Mouse (Mus musculus): ENCODE measurements around the gene Gm4307. TPM values are rescaled to one million over a fixed set of nuclear protein-coding genes. Genes with fewer than 3 reads are reported as not detected.

The Gm4307 gene
- polyA plus RNA-seq (2015; fragmentation: Illumina TruSeq; extraction: RNeasy Lipid Tissue Mini Kit (QIAGEN cat#74804); ENCODE audit: insufficient read depth, low read depth, low replicate concordance) = not detected

GRCm38 (mm10) chr10:100361038-100361437, at the start of gene Gm4307:
Gene Gm4307, plus strand, starts transcription at chr10:100361338.

GRCm38 (mm10) chr10:100335376-100335775, 25.8 kb upstream of the Gm4307 start, which contains the start of gene Gm4301:
Gene Gm4301, plus strand, starts transcription at chr10:100335676.

GRCm38 (mm10) chr10:100340536-100340935, 20.6 kb upstream of the Gm4307 start, which contains the start of gene Gm4302:
Gene Gm4302, plus strand, starts transcription at chr10:100340836.

GRCm38 (mm10) chr10:100345672-100346071, 15.5 kb upstream of the Gm4307 start, which contains the start of gene Gm4303:
Gene Gm4303, plus strand, starts transcription at chr10:100345972.

GRCm38 (mm10) chr10:100350793-100351192, 10.3 kb upstream of the Gm4307 start, which contains the start of gene Gm4305:
Gene Gm4305, plus strand, starts transcription at chr10:100351093.

GRCm38 (mm10) chr10:100382460-100382859, 21.3 kb downstream of the Gm4307 start, which contains the start of gene Gm4312:
Gene Gm4312, minus strand, starts transcription at chr10:100382560.

Other genes with a start within 250 kb of the Gm4307 start
- not detected for gene Gm4301, start 25.7 kb upstream of the Gm4307 start, polyA plus RNA-seq (2015; fragmentation: Illumina TruSeq; extraction: RNeasy Lipid Tissue Mini Kit (QIAGEN cat#74804); ENCODE audit: insufficient read depth, low read depth, low replicate concordance)
- gene Gm4302, start 20.5 kb upstream of the Gm4307 start, polyA plus RNA-seq (2015; fragmentation: Illumina TruSeq; extraction: RNeasy Lipid Tissue Mini Kit (QIAGEN cat#74804); ENCODE audit: insufficient read depth, low read depth, low replicate concordance) = not detected
- not detected for gene Gm4303, start 15.4 kb upstream of the Gm4307 start, polyA plus RNA-seq (2015; fragmentation: Illumina TruSeq; extraction: RNeasy Lipid Tissue Mini Kit (QIAGEN cat#74804); ENCODE audit: insufficient read depth, low read depth, low replicate concordance)
- gene Gm4305, start 10.2 kb upstream of the Gm4307 start, polyA plus RNA-seq (2015; fragmentation: Illumina TruSeq; extraction: RNeasy Lipid Tissue Mini Kit (QIAGEN cat#74804); ENCODE audit: insufficient read depth, low read depth, low replicate concordance) = not detected
- not detected for gene Gm4312, start 21.2 kb downstream of the Gm4307 start, polyA plus RNA-seq (2015; fragmentation: Illumina TruSeq; extraction: RNeasy Lipid Tissue Mini Kit (QIAGEN cat#74804); ENCODE audit: insufficient read depth, low read depth, low replicate concordance)
- 3.2 TPM for gene Tmtc3, start 126.0 kb downstream of the Gm4307 start, polyA plus RNA-seq (2015; fragmentation: Illumina TruSeq; extraction: RNeasy Lipid Tissue Mini Kit (QIAGEN cat#74804); ENCODE audit: insufficient read depth, low read depth, low replicate concordance)
- 2.1 TPM for gene Cep290, start 126.2 kb downstream of the Gm4307 start, polyA plus RNA-seq (2015; fragmentation: Illumina TruSeq; extraction: RNeasy Lipid Tissue Mini Kit (QIAGEN cat#74804); ENCODE audit: insufficient read depth, low read depth, low replicate concordance)
- gene 4930430F08Rik, start 229.1 kb downstream of the Gm4307 start, polyA plus RNA-seq (2015; fragmentation: Illumina TruSeq; extraction: RNeasy Lipid Tissue Mini Kit (QIAGEN cat#74804); ENCODE audit: insufficient read depth, low read depth, low replicate concordance) = 1.0 TPM
- gene 1700017N19Rik, start 229.1 kb downstream of the Gm4307 start, polyA plus RNA-seq (2015; fragmentation: Illumina TruSeq; extraction: RNeasy Lipid Tissue Mini Kit (QIAGEN cat#74804); ENCODE audit: insufficient read depth, low read depth, low replicate concordance) = not detected

All from pancreas, adult 10 weeks (tissue).